Mouse (Mus musculus) layer of hippocampus, adult 8-10 months (tissue): Measurements from ENCODE around the gene 4930523C07Rik. TPM values are rescaled to one million over a fixed set of nuclear protein-coding genes. Genes with fewer than 3 reads are reported as not detected.

ENCODE experiments used
- DNase-seq, 2 experiments: peaks; one replicate each; pipeline ENCODE4 v3.0.0; 2022; ENCODE audit warnings: low spot score in 2 of 2
- total RNA-seq, 4 experiments: library from RNA; stranded (reverse); gene quantifications; 2 replicates each; pipeline ENCODE4 v1.2.4; 2022

Gene 4930523C07Rik
- total RNA-seq = 1 to 10 TPM; 1.3 to 3.3 (median 2.2) TPM

DNA sequence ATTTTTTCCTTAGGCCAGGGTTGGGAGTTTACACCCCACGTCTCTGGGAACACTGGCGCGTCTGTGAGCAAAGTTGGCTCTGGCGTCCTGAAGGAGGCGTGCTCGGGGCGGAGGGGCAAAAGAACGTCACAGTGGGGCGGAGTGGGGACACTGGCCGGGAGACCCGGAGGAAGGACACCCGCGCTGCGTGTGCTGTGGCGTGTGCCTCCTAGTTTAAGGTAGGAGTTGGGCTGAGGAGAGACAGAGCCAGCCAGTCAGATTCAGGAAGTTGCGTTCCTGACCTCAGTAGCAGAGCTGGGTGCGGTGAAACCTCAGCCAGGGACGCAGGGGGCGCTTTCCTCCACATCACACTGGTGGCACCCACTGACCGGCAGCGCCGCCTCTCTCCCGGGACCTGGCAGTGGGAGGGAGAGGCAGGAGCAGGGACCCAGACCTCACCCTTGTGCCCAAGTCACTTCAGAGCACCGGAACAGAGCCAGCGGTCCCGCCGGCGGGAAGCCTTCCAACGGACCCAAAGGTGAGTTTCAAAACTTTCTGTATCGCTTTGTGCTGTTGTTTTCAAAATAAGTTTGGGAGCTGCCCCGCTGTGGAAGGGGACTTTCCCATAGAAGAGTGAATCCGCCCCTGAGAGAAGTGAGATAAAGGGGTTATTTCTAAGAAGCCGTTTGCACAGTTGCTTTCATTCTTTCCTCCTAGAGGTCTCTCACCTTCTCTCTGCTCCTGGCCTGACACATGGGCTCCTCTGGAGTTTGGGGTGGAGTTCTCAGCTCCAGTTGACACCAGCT is at the start of gene 4930523C07Rik:
TSS of gene 4930523C07Rik (plus strand) at position 146 of the 785 bp plus-strand sequence.
- no peak for DNase-seq

DNA sequence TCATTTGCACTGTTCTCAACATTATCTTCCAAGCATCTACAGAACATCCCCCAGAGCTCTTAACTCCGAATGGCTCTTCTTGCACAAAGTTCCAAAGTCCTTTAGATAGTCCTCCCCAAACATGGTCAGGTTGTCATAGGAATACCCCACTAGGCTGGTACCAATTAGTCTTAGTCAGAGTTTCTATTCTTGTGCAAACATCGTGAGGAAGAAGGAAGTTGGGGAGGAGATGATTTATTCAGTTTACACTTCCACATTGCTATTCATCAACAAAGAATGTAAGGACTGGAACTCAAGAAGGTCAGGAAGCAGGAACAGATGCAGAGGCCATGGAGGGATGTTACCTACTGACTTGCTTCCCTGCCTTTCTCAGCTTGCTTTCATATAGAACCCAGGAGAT is 46.9 kb upstream of the 4930523C07Rik start:
- no peak for DNase-seq

DNA sequence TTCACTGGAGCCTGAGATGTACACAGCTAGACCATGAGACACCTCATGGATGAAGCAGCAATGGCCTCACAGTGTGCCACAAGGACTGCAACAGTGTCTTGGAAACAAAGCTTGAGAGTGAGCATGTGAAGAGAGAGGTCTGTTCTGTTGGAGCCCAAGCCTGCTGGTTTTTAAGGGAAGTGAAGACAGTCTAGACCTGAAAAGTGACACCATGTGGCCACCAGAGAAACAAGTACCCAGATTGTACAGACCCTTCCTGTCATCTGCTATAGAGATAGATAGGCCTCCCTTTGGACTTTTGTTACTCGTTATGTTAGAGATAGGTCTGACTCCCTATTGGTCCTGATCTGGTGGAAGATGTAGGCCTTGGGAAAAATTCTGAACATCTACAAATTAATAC is 45.8 kb upstream of the 4930523C07Rik start:
- no peak for DNase-seq

DNA sequence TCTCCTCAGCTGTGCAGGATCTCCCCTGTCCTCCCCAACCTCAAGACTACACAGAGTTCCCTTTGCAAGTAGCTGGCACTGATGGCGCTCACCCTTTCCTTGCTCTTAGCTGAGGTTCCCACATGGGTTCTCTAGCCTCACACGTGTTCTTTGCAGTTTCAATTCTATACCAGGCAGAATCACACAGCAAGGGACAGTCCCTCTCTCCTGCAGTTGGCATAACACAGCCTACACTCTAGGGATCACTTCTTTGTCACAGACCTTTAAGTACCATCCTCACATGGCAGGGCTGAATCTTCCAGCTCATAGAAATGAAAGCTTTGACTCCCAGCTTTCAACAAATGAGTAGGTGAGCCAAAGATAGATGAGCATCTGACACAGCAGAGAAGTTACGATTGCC is 45.0 kb upstream of the 4930523C07Rik start:
- no peak for DNase-seq

DNA sequence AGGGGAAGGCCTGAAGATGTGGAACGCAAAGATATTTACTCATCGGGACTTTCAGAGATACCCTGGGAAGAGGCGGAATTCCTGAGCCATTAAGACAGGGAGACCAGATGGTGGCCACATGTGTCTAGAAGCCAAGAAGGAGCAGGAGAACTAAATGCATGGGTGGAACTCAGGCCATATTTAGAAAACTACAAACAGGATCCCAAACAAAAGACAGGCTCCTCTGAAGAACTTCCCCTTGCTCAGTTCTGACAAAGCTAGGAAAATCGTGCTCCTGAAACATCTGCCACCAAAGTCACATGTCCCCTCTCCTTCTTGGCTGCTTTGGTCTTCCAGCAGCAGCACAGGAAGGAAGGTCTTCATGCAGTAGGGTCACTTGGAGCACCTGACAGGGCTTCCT is 38.9 kb upstream of the 4930523C07Rik start:
- no peak for DNase-seq

DNA sequence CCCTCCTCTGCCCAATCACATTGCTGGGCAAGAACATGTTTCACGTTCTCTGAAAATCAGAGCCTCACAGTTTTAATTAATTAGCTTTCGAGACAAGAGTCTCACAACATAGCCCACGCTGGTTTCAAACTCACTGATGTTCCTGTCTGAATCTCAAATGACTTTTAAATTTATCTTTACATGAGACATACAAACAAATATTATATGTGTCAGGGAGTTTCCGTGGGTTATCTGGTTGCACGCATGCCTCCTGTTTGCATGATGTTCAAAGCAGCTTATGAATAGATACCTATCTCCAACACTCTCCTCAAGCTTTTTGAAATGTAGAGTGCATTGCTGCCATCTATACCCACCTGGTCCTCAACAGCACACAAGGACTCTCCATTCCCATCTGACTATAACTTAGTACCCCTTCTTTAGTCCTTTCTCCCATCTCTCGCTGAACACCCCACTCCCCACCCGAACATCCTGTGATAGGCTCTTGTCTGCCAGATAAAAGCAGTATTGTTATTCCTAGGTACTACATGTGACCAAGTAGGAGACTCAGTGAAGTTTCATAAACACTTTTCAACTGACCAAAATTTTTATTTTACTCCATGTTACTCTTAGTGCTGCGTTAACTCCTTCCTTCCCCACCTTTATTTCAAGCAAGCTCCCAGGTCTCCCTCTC is 37.1 kb upstream of the 4930523C07Rik start:
- no peak for DNase-seq

DNA sequence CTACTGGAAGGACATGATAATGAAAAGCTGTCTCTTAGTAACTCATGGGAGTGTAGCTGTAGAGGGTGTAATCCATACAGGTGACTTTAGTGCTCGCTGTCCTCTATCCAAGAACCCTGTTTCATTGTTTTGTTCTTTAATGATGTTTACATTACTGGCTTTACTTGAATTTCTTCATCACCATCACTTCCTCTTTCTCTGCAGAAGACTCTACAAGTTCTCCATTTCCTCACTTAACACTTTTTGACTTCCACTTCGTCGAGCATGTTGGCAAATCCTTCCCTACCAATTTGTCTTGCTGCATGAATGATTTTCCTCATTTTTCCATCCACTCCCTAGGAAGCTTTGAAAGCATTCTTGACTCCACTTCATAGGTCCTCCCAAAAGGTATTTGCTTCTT is 31.1 kb upstream of the 4930523C07Rik start:
- DNase-seq = no peak

DNA sequence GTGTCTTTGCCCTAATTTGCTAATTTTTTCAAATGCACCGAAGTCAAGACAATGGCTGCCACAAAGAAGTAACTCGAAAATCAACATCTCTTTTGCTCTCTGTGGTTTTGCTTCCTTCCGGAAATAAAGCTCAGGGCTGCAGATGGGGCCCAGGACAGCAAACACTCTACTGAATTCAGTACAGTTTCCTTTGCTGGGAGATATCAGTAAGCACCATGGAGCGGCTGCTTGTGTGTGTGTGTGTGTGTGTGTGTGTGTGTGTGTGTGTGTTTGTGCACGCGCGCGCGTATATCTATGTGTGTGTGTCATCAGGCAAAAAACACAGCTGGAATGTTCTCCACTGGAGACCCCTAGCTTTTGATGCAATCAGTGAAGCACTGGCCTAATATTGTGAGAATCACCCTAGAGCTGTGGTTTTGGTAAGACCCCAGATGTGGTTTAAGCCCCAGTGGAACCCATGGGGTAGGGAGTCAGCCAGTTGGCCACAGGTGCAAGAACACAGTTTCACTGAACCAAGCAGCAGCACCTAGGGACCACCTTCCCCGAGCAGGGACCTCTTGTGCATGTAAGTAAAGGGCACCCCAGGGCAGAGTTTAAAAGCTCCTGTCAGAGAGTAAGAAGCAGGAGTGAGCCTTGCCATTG is 19.7 kb upstream of the 4930523C07Rik start:
- no peak for DNase-seq

DNA sequence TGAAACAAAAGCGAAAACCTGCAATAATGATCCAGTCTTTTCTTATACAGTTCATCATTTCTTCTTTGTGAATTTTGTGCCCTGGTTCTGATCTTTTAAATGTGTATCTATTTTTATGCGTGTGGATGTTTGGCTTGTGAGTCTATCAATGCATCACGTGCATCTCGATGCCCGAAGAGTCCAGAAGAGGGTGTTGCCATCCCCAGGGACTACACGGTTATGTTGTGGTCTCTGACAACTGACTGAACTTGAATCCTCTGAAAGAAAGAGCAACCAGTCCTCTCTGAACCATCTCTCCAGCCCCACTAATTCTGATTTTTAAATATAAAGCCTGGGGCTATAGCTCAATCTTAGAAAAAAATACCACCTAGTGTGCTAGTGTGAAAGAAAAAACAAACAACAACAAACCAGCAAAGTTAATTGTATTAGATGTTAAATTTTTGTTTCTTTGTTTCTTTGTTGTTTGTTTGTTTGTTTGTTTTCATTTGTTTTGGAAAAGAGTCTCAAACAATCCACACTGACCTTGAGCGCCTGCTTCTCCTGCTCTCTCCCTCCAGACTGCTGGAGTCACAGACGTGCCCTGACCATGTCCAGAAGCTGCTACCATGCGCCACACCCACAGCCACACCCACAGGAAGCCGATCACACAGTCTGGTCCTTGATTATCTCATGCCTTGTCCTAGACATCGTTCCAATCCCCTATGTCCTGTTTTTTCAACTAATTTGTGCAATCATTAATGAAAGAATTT is 18.9 kb upstream of the 4930523C07Rik start:
- no peak for DNase-seq

DNA sequence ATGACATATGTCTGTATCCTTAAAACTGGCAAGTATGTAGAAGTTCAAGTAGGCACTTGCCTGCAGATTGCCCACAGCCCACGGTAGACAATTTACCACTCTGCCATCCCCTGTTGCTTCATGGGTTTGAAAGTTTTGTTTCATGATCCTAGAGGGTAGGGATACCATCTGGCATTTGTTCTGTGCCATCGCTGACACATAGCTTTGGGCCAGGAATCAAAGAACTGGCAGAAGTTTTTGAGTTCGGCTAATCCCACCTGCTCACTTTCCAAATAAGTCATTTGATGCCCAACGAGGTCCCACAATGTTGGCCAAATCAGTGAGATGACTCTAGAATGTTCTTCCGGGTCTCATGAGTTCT is 18.3 kb upstream of the 4930523C07Rik start:
- DNase-seq = peak in 1 of 2 experiments; percentile 25

DNA sequence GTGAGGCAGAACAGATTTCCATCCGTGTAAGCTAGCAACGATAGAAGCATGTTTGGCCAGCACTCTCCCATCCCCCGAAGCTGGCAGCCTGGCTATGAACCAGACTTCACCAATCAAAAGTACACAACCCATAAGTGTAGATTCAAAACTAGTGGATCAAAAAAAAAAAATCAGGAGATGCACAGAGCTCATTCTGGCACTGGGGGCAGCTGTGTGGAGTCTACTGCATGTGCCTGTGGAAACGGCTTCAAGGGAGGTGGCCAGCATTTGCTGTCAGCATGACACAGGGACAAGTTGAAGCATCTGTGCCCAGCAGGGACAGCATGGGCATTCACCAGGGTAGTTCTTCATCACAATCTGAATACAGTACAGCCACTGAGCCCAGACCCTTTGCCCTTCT is 16.2 kb upstream of the 4930523C07Rik start:
- peak in 1 of 2 experiments; percentile 12 for DNase-seq

DNA sequence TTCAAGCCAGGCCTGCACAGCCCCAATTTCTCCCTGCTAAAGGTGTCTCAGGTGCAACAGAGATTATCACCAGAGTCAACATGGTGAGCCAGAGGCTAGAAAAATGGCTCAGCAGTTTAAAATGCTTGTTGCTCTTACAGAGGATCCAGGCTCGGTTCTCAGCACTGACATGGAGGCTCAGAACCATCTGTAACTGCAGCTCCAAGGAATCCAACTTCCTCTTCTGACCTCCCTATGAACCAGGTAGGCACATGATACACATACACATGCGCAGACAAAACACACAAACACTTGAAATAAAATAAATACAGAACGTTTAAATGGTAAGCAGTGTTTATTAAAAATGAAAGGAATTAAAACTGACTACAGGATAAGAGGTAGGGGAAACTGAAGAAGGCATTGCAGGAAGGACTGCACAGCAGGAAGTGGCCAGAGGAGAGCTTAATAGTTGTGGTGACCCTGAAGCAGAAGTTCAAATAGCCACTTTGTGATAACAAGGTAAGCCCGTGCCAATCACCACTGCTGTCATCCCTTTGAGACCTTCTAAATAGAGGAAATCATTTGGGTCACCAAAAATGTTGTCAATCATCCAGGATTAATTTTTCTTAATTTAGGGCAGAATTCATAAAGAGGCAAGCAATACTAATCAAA is 10.1 kb upstream of the 4930523C07Rik start:
- DNase-seq = no peak

DNA sequence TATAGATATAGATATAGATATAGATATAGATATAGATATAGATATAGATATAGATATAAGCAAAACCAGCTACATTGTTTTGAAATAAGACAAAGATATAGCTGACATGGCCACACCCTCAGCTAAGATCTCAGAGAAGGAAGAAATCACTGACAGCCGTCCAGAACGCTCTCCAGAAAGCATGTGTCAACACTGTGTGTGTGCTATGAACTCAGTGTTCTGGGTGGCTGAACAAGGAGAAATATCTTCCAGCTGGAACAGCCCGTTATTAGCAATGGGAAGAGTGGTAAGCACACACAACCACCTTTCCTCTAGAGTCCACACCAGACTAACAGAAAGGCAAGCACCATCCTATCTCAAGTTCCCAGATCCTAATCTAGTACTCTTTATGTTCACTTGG is 8.6 kb upstream of the 4930523C07Rik start:
- no peak for DNase-seq

DNA sequence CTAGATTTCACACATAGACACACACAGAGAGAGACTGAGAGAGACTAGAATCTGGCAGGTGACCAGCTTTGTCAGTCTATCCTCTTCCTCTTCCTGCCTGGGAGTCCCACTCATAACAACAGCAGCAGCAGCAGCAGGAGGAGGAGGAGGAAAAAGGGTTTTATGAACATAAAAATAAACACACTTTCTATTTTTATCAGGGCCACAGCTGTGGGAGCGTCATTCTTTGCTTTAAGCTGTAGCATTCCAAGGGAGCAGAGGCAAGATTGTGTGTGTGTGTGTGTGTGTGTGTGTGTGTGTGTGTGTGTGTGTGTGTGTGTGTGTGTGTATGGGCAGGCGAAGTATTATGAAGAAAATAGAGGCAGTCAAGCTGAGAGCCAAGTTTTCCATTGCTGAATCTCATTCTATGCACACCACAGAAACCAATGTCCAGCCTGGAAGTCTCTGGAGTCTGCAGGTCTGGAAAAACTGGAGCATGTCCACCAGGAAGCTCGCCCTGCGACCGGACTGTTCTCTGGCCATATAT is 7.1 kb upstream of the 4930523C07Rik start:
- DNase-seq = no peak

DNA sequence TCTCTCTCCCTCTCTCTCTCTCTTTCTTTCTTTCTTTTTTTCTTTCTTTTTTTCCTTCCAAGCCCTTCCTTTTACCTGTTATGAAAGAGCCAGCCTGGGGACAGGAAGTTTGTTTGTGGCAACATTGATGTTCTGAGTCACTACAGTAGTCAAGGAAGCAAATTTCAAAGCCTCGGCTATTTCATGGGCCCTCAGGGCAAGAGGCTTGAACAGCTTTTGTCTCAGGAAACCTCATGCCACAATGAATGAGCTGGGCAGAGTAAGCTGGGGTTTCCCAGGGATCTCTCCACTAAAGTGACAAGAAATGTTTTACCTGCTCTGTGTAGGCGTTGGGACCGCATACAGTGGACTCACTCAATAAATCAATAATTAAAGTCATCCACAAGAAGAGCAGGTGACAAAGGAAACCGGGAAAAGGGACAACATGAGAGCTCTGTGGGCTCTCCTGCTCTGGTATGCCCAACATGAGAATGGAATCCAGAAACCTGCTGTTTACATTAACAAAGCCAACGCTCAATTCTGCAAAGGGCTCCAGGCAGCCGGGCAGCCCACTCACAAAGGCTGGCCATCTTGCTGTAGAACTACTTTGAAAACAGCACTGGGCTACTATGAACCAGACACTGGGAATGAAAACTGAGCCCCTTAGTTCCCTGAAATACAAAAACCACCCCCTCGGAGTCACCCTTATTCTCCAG is 4.1 kb upstream of the 4930523C07Rik start:
- DNase-seq = no peak

DNA sequence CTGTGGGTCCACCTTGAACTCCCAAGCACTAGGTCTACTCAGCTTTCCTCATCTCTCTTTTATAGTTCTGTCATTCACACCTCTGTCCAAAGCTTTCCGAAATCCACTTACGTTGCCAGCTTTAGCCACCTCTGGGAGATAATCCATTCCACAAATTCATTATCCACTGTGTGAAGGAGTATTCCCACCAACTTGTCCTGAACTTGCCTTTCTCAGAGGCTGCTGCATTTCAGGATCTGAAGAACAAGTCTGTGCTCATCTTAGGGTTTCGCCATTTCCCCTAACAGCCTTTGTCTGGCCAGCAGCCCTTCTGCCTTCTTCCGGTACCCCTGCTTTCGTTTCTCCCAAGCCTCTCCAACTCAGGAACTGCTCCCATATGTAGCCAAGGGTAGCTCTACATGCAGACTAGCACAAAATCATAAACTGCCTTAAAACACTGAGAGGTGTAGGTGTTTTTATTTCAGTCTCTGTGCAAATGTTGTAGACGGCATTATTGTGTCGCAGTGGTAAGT is 2.9 kb upstream of the 4930523C07Rik start:
- no peak for DNase-seq

DNA sequence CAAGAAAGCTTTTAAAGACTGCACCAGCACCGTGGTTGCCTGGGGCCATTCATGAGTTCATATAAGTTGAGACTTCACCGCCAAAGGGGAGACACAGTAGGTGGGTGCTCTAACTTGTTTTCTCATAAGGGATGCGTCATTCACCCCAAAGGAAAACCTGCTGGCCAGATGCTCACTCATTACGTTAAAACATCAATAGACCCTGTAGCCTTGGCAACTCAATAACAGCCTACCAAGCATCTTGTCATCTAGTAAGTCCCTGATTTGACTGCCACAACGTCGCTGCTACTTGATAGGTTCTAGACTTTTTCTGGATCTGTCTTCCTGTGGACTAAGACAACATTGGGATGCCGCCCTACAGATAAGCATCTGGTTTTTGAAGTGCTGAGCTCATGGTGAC is 1.8 kb upstream of the 4930523C07Rik start:
- no peak for DNase-seq

DNA sequence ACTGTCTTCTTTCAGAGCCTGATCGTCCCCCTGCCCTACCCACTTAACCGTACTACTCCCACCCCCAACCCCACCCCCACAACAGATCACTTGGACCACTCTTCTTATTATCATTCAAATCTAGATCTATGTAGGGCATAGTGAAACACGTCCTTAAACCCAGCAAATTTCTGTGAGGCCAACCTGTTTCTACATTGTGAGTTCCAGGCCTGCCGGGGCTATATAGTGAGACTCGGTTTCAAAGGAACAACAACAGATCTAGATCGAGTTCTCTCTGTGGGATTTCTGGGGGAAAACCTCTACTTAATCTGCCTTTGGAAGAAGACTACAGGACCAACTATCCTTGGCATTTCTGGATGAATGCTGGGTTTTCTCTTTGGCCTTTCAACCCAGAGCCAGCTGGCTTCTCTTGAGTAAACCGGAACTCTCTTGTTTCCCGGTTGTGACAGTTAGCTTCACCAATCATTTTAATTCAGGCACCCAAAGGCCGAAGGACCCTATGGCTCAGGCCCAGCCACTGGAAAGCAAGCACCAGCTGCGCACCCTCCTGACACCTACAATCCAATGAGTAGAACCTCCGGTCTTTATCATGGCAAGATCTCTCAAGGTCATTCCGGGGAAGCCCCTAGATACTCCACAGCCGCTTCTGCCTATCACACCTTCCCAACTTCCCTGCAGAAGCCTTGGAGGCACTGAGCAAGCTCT is 759 bp upstream of the 4930523C07Rik start:
- no peak for DNase-seq

DNA sequence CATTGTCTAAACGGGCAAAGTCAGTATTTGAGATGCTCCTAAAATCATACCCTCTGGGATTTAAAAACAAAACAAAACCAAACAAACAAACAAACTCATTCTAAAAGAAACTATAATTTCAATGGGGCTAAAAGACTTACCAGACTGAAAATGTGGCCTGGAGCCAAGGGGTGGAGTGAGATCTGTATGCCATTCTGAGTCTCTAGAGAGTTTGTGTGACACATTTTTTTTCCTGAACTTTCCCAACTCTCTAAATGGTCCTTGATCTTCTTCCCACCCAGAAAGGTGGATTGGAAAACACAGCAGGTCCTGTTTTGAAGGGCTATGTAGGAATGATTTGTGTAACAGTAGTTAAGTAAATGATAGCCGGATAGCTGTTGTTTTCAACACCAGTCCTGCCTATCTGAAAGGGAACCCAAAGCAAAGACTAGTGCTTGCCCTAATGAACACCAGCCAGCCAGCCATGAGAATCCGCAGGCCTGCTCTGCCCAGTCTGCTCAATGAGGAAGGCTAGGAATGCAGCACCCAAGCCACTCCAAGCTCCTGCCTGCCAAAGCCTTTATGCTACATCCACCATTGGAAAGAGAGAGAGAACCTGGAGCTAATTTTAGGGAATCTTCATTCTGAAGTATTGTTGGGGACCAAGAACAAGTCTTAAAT is 1.0 kb downstream of the 4930523C07Rik start:
- DNase-seq = no peak
